Mouse (Mus musculus): Measurements from ENCODE around the gene Olfr17. TPM values are rescaled to one million over a fixed set of nuclear protein-coding genes. Genes with fewer than 3 reads are reported as not detected.
"Not testable (repeated sequence)": the region's sequence is repeated elsewhere in the genome, so short reads cannot be mapped to it uniquely, and the experiment has no call there.

The Olfr17 gene
- total RNA-seq (2014; rRNA removed) (not detected in 2 replicates), polyA plus RNA-seq (2012; rRNA removed) (not detected in 2 replicates)

- Histone ChIP-seq H3K27me3 (ENCODE audit: control insufficient read depth, insufficient read depth, low read length) (no peaks in the 10 kb centered on the region), H3K79me2 (ENCODE audit: control insufficient read depth, insufficient read depth, low read length) (no peaks in the 10 kb centered on the region), H3K36me3 (ENCODE audit: control insufficient read depth, insufficient read depth, low read length) (no peaks in the 10 kb centered on the region), H3K9ac (ENCODE audit: low read depth, low read length) (no peak within 1 kb of the TSS), H3K27ac (replicated peaks; ENCODE audit: insufficient read depth, low read depth, low read length) (no peak within 1 kb of the TSS), H3K4me1 (ENCODE audit: control insufficient read depth, insufficient read depth, low read length) (no peaks in the 10 kb centered on the region), H3K4me3 (ENCODE audit: insufficient read depth, low read depth, low read length) (no peak within 1 kb of the TSS)
- TF ChIP-seq POLR2A (IDR thresholded peaks at IDR 0.05; ENCODE audit: extremely low read depth, insufficient read depth, low read length): no peak
- TF ChIP-seq CTCF (IDR thresholded peaks at IDR 0.05; ENCODE audit: low read depth, low read length): no peak
- DNase-seq (ENCODE audit: extremely low read depth, low read depth, low spot score): no peak
- WGBS: 24% methylated on average over 1 of the region's 1 CpGs
These were observed at the start of gene Olfr17 for GRCm38 (mm10) chr7:107092920-107093319. TSS of gene Olfr17 (plus strand) at chr7:107093220.

DNA sequence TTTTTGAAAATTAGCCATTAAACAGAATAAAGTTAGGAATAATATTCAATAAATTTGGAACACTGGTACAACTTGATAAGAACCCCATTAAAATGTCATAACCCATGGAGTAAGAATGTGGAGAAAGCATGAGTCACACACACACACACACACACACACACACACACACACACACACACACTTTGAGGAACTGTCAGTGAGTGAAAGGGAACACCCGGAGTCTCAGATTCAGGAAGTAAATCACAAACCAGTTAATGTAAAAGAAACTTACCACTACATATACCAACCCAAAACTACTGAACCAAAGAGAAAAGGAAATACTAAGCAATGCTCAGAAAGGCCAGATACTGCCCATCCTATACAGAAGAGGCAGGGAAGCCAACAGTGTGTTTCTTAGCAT, 48.6 kb upstream of the Olfr17 start:
- Histone ChIP-seq H3K27ac (replicated peaks; ENCODE audit: insufficient read depth, low read depth, low read length) (no peak overlapping the region), H3K4me3 (ENCODE audit: insufficient read depth, low read depth, low read length) (no peak overlapping the region), H3K4me1 (ENCODE audit: control insufficient read depth, insufficient read depth, low read length) (no peaks in the 10 kb centered on the region), H3K36me3 (ENCODE audit: control insufficient read depth, insufficient read depth, low read length) (no peaks in the 10 kb centered on the region), H3K79me2 (ENCODE audit: control insufficient read depth, insufficient read depth, low read length) (no peaks in the 10 kb centered on the region), H3K27me3 (ENCODE audit: control insufficient read depth, insufficient read depth, low read length) (no peaks in the 10 kb centered on the region), H3K9ac (ENCODE audit: low read depth, low read length) (no peak overlapping the region)
- no peak for TF ChIP-seq POLR2A (IDR thresholded peaks at IDR 0.05; ENCODE audit: extremely low read depth, insufficient read depth, low read length)
- no peak for TF ChIP-seq CTCF (IDR thresholded peaks at IDR 0.05; ENCODE audit: low read depth, low read length)
- DNase-seq (ENCODE audit: extremely low read depth, low read depth, low spot score): no peak
- 68% methylated on average over 1 of the region's 1 CpGs for WGBS

DNA sequence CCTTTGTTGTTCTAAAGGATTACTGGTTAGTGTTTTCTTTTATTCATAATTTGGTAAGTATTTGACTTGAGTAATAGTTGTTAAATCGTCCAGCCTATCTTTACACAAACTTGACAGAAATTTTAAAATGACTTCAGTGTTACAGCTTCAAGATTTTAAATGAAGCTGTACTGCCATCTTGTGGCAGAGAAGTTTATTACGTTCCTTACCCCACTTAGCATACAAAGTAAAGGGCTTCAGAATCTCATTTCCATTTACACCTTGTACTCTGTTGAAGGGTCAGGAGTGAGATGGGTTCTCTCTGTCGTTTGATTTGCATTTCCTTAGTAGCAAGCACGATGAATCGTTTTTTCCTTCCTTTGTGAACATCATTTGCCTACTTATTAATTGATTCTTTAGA, 47.2 kb upstream of the Olfr17 start:
- no peaks in the 10 kb centered on the region for H3K36me3 ChIP-seq (ENCODE audit: control insufficient read depth, insufficient read depth, low read length)
- H3K79me2 ChIP-seq (ENCODE audit: control insufficient read depth, insufficient read depth, low read length): no peaks in the 10 kb centered on the region
- H3K4me3 ChIP-seq (ENCODE audit: insufficient read depth, low read depth, low read length): no peak overlapping the region
- H3K27ac ChIP-seq (replicated peaks; ENCODE audit: insufficient read depth, low read depth, low read length): no peak overlapping the region
- no peaks in the 10 kb centered on the region for H3K27me3 ChIP-seq (ENCODE audit: control insufficient read depth, insufficient read depth, low read length)
- TF ChIP-seq CTCF (IDR thresholded peaks at IDR 0.05; ENCODE audit: low read depth, low read length): no peak
- no peak for TF ChIP-seq POLR2A (IDR thresholded peaks at IDR 0.05; ENCODE audit: extremely low read depth, insufficient read depth, low read length)
- no peaks in the 10 kb centered on the region for H3K4me1 ChIP-seq (ENCODE audit: control insufficient read depth, insufficient read depth, low read length)
- WGBS: under 1% methylated on average over 5 of the region's 5 CpGs
- H3K9ac ChIP-seq (ENCODE audit: low read depth, low read length): no peak overlapping the region
- DNase-seq (ENCODE audit: extremely low read depth, low read depth, low spot score): peak; percentile 45

- TF ChIP-seq CTCF (IDR thresholded peaks at IDR 0.05; ENCODE audit: low read depth, low read length): no peak
- Histone ChIP-seq H3K27ac (replicated peaks; ENCODE audit: insufficient read depth, low read depth, low read length) (no peak overlapping the region), H3K27me3 (ENCODE audit: control insufficient read depth, insufficient read depth, low read length) (no peaks in the 10 kb centered on the region), H3K4me1 (ENCODE audit: control insufficient read depth, insufficient read depth, low read length) (no peaks in the 10 kb centered on the region), H3K4me3 (ENCODE audit: insufficient read depth, low read depth, low read length) (no peak overlapping the region), H3K79me2 (ENCODE audit: control insufficient read depth, insufficient read depth, low read length) (no peaks in the 10 kb centered on the region), H3K9ac (ENCODE audit: low read depth, low read length) (no peak overlapping the region), H3K36me3 (ENCODE audit: control insufficient read depth, insufficient read depth, low read length) (no peaks in the 10 kb centered on the region)
- WGBS: 31% methylated on average over 3 of the region's 3 CpGs
- peak; percentile 8 for DNase-seq (ENCODE audit: extremely low read depth, low read depth, low spot score)
These were observed 45.4 kb upstream of the Olfr17 start for GRCm38 (mm10) chr7:107047578-107047977.

DNA sequence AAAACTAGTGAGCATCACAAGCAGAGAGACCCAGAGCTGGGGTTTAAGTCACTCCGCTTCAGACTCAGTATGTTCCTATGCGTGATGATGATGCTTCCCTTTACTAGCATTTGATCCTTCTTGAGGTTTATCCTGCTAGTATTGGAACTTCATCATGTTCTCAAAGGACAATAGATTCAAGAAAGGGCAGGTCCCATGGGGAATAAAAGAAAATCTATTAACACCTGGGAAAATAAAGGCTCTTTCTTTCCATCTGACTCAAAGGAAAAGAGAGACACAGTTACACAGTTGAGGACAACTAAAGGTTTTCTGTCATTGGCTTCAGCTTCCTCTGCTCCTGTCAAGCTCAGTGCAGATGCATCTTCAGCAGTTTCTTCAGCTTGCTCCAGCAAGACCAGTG, 22.3 kb upstream of the Olfr17 start, which contains the start of gene Olfr714:
TSS of gene Olfr714 (plus strand) at position 301 of the 400 bp plus-strand sequence.
- H3K9ac ChIP-seq (ENCODE audit: low read depth, low read length): no peak within 1 kb of the TSS
- DNase-seq (ENCODE audit: extremely low read depth, low read depth, low spot score): no peak
- TF ChIP-seq POLR2A (IDR thresholded peaks at IDR 0.05; ENCODE audit: extremely low read depth, insufficient read depth, low read length) (no peak), CTCF (IDR thresholded peaks at IDR 0.05; ENCODE audit: low read depth, low read length) (no peak)

GRCm38 (mm10) chr7:107110269-107110668, 17.2 kb downstream of the Olfr17 start, which contains the start of gene Olfr715b:
TSS of gene Olfr715b (minus strand) at chr7:107110369.
- H3K4me3 ChIP-seq (ENCODE audit: insufficient read depth, low read depth, low read length); H3K9ac ChIP-seq (ENCODE audit: low read depth, low read length); H3K27ac ChIP-seq (replicated peaks; ENCODE audit: insufficient read depth, low read depth, low read length); H3K36me3 ChIP-seq (ENCODE audit: control insufficient read depth, insufficient read depth, low read length); DNase-seq (ENCODE audit: extremely low read depth, low read depth, low spot score); H3K27me3 ChIP-seq (ENCODE audit: control insufficient read depth, insufficient read depth, low read length); H3K79me2 ChIP-seq (ENCODE audit: control insufficient read depth, insufficient read depth, low read length); H3K4me1 ChIP-seq (ENCODE audit: control insufficient read depth, insufficient read depth, low read length): not testable (repeated sequence)
- 81% methylated on average over 2 of the region's 2 CpGs for WGBS

More for the DNA sequence above, 22.3 kb upstream of the Olfr17 start, which contains the start of gene Olfr714:
- no peaks in the 10 kb centered on the region for H3K79me2 ChIP-seq (ENCODE audit: control insufficient read depth, insufficient read depth, low read length)
- H3K4me1 ChIP-seq (ENCODE audit: control insufficient read depth, insufficient read depth, low read length): no peaks in the 10 kb centered on the region
- H3K27me3 ChIP-seq (ENCODE audit: control insufficient read depth, insufficient read depth, low read length): no peaks in the 10 kb centered on the region
- no peak within 1 kb of the TSS for H3K4me3 ChIP-seq (ENCODE audit: insufficient read depth, low read depth, low read length)
- no peaks in the 10 kb centered on the region for H3K36me3 ChIP-seq (ENCODE audit: control insufficient read depth, insufficient read depth, low read length)
- H3K27ac ChIP-seq (replicated peaks; ENCODE audit: insufficient read depth, low read depth, low read length): no peak within 1 kb of the TSS
- WGBS: 94% methylated on average over 2 of the region's 2 CpGs

DNA sequence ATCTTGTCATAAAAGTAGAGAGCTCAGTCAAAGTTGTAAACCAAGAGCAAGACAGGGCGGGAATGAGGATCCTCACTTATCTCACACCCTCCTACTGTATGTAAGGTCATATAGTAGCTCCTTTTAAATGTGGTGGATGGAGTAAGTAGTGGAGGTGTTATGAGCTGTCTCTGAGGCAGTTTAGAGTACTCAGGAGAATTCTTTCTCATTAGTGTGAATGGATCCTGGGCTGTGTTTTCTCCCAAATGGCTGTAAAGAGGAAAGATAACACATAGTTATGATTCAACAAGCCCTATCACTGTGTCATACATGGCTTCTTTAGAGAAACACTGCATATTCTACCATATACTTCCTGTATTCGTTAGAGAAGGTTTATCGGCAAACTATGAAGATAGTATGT, 38.0 kb downstream of the Olfr17 start, which contains the start of gene Olfr715:
TSS of gene Olfr715 (minus strand) at position 101 of the 400 bp plus-strand sequence.
- 76% methylated on average over 3 of the region's 3 CpGs for WGBS

DNA sequence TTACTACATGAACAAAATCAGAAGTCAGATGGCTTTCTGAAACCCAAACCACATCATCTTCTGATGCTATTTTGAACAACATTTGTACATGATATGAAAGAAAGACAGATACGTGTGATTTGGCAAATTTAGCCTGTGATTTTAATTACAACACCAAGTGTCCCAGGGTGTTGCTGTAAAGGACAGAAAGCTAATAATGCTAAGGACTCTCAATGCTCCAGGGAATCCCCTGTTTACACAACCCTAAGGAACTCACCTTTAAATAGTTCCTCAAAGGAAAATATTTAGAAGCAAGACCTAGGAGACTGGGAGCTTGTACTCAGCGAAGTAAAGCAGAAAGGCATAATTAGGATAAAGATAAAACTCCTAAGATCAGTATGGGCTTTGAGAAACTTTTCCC, 45.0 kb downstream of the Olfr17 start, which contains the start of gene Olfr716:
TSS of gene Olfr716 (plus strand) at position 301 of the 400 bp plus-strand sequence.
- not testable (repeated sequence) for DNase-seq (ENCODE audit: extremely low read depth, low read depth, low spot score); H3K27me3 ChIP-seq (ENCODE audit: control insufficient read depth, insufficient read depth, low read length); H3K9ac ChIP-seq (ENCODE audit: low read depth, low read length); H3K79me2 ChIP-seq (ENCODE audit: control insufficient read depth, insufficient read depth, low read length); H3K36me3 ChIP-seq (ENCODE audit: control insufficient read depth, insufficient read depth, low read length); H3K4me3 ChIP-seq (ENCODE audit: insufficient read depth, low read depth, low read length); H3K27ac ChIP-seq (replicated peaks; ENCODE audit: insufficient read depth, low read depth, low read length); H3K4me1 ChIP-seq (ENCODE audit: control insufficient read depth, insufficient read depth, low read length)
- 67% methylated on average over 2 of the region's 2 CpGs for WGBS

More for the DNA sequence above, 38.0 kb downstream of the Olfr17 start, which contains the start of gene Olfr715:
- not testable (repeated sequence) for DNase-seq (ENCODE audit: extremely low read depth, low read depth, low spot score); H3K79me2 ChIP-seq (ENCODE audit: control insufficient read depth, insufficient read depth, low read length); H3K27ac ChIP-seq (replicated peaks; ENCODE audit: insufficient read depth, low read depth, low read length); H3K36me3 ChIP-seq (ENCODE audit: control insufficient read depth, insufficient read depth, low read length); H3K27me3 ChIP-seq (ENCODE audit: control insufficient read depth, insufficient read depth, low read length); H3K9ac ChIP-seq (ENCODE audit: low read depth, low read length); H3K4me3 ChIP-seq (ENCODE audit: insufficient read depth, low read depth, low read length); H3K4me1 ChIP-seq (ENCODE audit: control insufficient read depth, insufficient read depth, low read length)
